Mouse (Mus musculus): ENCODE data around the gene Eif2a.
A peak's percentile ranks its signal among the peaks of the same experiment; 100 is the strongest.
"Not testable (repeated sequence)": the region's sequence is repeated elsewhere in the genome, so short reads cannot be mapped to it uniquely, and the experiment has no call there.

Gene Eif2a

GRCm38 (mm10) chr3:58521361-58521760 lies 4.3 kb upstream of the Eif2a start:
- DNase-seq (ENCODE audit: low spot score in 2 of 2), result no peak

GRCm38 (mm10) chr3:58523386-58523785 lies 2.2 kb upstream of the Eif2a start:
- no peak for DNase-seq (ENCODE audit: low spot score in 2 of 2)

- no peak for DNase-seq (ENCODE audit: low spot score in 2 of 2)
These were observed 1.4 kb upstream of the Eif2a start for GRCm38 (mm10) chr3:58524246-58524645.

GRCm38 (mm10) chr3:58525166-58525565 lies 455 bp upstream of the Eif2a start:
- DNase-seq (ENCODE audit: low spot score in 2 of 2), result peak in 1 of 2 experiments; percentile 21

- DNase-seq (ENCODE audit: low spot score in 2 of 2), result no peak
These were observed 752 bp downstream of the Eif2a start for GRCm38 (mm10) chr3:58526408-58526737.

GRCm38 (mm10) chr3:58536573-58536972 lies 11.0 kb downstream of the Eif2a start:
- DNase-seq (ENCODE audit: low spot score in 2 of 2), result no peak

GRCm38 (mm10) chr3:58552001-58552811 lies 26.6 kb downstream of the Eif2a start:
- no peak for DNase-seq (ENCODE audit: low spot score in 2 of 2)

- no peak for DNase-seq (ENCODE audit: low spot score in 2 of 2)
These were observed 31.0 kb downstream of the Eif2a start for GRCm38 (mm10) chr3:58556649-58557048.

GRCm38 (mm10) chr3:58559887-58560286 lies 34.3 kb downstream of the Eif2a start:
- no peak for DNase-seq (ENCODE audit: low spot score in 2 of 2)

GRCm38 (mm10) chr3:58561437-58561836 lies 35.8 kb downstream of the Eif2a start:
- no peak for DNase-seq (ENCODE audit: low spot score in 2 of 2)

- no peak for DNase-seq (ENCODE audit: low spot score in 2 of 2)
These were observed 45.2 kb downstream of the Eif2a start for GRCm38 (mm10) chr3:58570821-58571220.

GRCm38 (mm10) chr3:58576137-58577066 lies 50.8 kb downstream of the Eif2a start, which contains the start of gene Selenot:
Selenot (plus strand) TSS chr3:58576636.
- peak; percentile 98 to 99 for DNase-seq (ENCODE audit: low spot score in 2 of 2)

GRCm38 (mm10) chr3:58577067-58577503 lies 51.5 kb downstream of the Eif2a start:
- no peak for DNase-seq (ENCODE audit: low spot score in 2 of 2)

GRCm38 (mm10) chr3:58577506-58578050 lies 52.0 kb downstream of the Eif2a start:
- DNase-seq (ENCODE audit: low spot score in 2 of 2), result no peak

GRCm38 (mm10) chr3:58581530-58581929 lies 55.9 kb downstream of the Eif2a start:
- no peak for DNase-seq (ENCODE audit: low spot score in 2 of 2)

- no peak for DNase-seq (ENCODE audit: low spot score in 2 of 2)
These were observed 56.7 kb downstream of the Eif2a start for GRCm38 (mm10) chr3:58582297-58582696.

- no peak for DNase-seq (ENCODE audit: low spot score in 2 of 2)
These were observed 57.3 kb downstream of the Eif2a start for GRCm38 (mm10) chr3:58582788-58583426.

- DNase-seq (ENCODE audit: low spot score in 2 of 2), result not testable (repeated sequence)
These were observed 64.9 kb downstream of the Eif2a start for GRCm38 (mm10) chr3:58590544-58590943.

- not testable (repeated sequence) for DNase-seq (ENCODE audit: low spot score in 2 of 2)
These were observed 67.0 kb downstream of the Eif2a start for GRCm38 (mm10) chr3:58592666-58593065.

- DNase-seq (ENCODE audit: low spot score in 2 of 2), result no peak
These were observed 68.0 kb downstream of the Eif2a start for GRCm38 (mm10) chr3:58593623-58594022.

Data from cerebellum, postnatal 4 days (tissue).